Mouse (Mus musculus) ZHBTc4 (cell line): ENCODE measurements around the gene Ing5.
"Not testable (repeated sequence)": the region's sequence is repeated elsewhere in the genome, so short reads cannot be mapped to it uniquely, and the experiment has no call there.

ENCODE experiments used
- DNase-seq: peaks from one replicate; pipeline ENCODE4 v3.0.0-alpha.2; 2011; ENCODE audit warnings: low read depth, low spot score

Gene Ing5

GRCm38 (mm10) chr1:93810011-93810410 lies 6.2 kb downstream of the Ing5 start:
- DNase-seq: peak; percentile 84

GRCm38 (mm10) chr1:93811495-93812039 lies 7.8 kb downstream of the Ing5 start:
- no peak for DNase-seq

GRCm38 (mm10) chr1:93817823-93818532 lies 14.2 kb downstream of the Ing5 start:
- no peak for DNase-seq

DNA sequence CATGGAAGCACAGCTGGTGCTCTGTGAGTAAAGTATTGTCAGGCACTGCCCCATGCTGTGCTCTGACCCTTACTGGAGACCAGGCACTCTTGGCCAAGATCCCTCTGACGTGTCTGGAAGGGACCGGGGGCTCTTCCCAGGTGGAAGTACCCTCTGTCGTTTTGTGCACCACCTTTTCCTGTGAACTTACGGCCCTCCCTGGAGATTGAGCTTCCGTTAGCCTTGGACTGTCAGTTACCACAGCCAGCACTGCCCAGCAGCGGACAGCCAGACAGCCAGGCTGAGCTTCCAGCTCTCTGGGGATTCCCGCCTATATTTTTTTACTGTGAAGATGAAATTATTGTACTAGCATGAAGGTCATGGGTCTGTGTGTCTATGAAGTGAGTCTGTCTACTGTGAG lies 15.0 kb downstream of the Ing5 start:
- DNase-seq: no peak

DNA sequence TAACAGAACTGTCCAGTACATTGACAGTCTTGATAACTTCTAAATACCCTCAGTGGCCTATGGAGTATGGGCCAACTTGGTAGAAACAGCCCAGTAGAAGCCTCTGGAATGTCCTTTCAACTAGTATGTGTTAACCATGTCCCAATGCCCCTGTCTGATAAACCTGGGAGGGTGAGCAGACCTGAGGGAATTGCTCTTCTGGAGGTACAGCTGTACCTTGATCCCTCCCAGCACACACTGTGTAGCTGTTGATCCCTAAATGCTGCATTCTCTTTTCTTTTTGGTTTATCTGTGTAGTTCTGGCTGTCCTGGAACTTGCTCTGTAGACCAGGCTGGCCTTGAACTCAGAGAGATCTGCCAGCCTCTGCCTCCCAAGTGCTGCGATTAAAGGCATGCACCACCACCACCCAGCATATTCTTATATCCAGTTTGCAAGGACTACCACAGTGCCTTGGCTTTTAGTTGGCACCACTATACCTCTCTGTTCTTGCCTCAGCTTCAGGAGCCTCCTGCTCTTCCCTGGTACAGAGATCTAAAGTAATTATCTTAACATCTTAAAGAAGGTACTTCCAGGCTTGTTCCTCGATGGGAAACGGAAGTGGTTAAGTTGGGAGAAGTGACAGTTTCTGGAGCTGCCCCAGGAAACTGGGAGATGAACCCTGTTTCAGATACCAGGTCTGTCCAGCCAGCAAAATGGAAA lies 20.2 kb downstream of the Ing5 start:
- no peak for DNase-seq

GRCm38 (mm10) chr1:93824609-93825008 lies 20.8 kb downstream of the Ing5 start, which contains the start of gene D2hgdh:
TSS of gene D2hgdh (plus strand) at chr1:93824909.
- no peak for DNase-seq

DNA sequence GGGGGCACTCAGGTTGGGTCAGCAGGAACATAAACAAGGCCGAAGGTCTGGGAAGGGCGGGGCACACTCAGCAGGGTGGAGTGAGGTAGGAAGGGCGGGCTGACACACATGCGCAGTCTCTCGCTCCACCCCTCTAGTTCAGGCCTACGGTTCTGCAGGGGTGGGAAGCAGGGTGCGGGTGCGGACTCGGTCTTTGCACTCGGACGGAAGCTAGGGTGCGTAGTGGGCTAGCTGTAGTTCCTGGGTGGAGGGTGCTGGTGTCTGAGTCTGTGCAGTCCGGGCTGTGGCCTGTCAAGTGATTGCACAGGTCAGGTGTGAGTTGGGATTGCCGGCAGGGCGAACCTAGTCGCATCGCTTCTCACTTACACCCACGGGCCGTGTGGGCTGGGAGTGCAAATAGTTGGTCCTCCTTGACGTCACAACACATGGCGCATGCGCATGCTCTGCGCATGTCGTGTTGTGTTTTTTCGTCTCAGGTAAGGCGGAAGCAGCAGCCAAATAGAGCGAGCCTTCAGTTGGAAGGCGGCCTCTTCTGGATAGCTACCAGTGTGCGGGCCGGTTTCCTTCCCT lies 21.4 kb downstream of the Ing5 start:
- DNase-seq: peak; percentile 98

DNA sequence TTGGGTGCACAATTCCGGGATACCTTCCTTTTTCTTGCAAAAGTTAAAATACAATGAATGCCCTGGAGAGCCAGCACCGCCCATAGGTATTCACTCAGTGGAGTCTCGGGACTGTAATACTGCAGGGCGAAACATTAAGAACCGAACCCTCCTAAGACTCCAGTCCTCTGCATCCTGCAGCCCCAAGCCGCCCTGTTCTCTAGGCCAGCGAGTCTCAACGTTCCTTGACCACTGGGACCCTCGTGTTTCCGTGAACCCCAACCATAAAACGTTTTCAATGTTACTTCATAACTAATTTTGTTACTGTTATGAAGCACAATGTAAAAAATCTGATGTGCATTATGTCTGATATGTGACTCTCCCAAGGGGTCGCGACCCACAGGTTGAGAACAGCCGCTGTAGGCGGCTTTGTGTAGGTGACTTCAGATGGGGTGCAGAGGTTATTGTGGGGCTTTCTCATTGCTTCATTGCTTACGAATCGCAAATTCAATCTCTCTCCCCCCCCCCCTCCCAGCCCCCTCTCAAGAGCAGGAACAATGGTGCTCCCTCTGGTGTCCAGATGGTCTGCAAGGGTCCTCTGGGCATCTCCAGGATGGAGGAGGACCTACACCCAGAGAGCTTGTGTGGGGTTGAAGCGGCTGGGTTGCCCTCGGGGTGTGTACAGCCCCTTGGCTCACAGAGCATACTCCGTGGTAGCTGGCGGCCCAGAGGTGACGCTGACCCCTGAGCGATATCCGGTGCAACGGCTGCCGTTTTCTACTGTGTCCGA lies 22.2 kb downstream of the Ing5 start:
- peak; percentile 36 for DNase-seq

- DNase-seq: no peak
Observed at GRCm38 (mm10) chr1:93826540-93826835, 22.7 kb downstream of the Ing5 start.

DNA sequence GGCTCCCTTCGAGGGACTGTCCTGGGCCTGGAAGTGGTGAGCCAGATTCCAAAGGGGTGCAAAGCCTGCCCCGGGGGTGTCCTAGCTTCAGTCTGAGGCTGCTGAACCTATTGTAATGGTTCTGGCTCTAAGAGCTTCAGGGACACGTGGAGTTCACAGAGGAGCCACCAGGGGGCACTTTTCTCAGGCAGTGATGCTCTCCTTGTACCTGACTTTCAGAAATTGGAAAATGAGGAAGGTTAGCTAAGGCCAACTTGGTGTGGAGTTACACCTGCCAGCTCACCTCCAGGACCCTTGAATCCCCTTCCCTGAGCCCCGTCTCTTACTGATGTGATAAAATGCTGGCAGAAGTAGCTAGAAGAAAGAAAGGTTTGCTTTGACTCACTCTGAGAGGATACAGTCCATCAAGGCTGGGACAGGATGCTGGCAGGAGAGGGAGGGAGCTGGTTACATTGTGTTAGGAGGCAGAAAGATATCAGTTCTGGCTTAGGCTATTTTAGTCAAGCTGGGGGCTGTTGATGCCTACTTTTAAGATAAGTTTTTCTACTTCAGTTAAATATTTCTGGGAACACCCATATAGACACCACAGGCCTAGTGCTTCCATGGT lies 29.1 kb downstream of the Ing5 start:
- peak; percentile 2 for DNase-seq

GRCm38 (mm10) chr1:93834671-93835150 lies 30.9 kb downstream of the Ing5 start:
- peak; percentile 5 for DNase-seq

DNA sequence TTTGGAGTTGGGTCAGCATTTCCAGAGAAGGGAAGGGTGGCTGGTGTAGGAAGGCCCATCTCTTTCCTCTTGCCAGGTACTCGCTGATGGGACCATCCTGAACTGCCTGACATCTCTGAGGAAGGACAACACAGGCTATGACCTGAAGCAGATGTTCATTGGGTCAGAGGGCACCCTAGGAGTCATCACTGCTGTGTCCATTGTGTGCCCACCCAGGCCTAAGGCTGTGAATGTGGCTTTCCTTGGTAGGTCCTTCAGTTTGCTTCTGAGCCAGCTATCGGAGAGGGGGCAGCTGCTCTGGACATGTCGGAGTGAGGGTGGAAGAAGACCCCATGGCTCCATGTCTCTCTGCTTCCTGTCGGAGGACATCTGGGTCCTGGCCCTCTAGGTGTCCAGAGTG lies 31.4 kb downstream of the Ing5 start:
- peak; percentile 0 for DNase-seq

GRCm38 (mm10) chr1:93835876-93836531 lies 32.2 kb downstream of the Ing5 start:
- DNase-seq: peak; percentile 0

GRCm38 (mm10) chr1:93836532-93836913 lies 32.8 kb downstream of the Ing5 start:
- no peak for DNase-seq

GRCm38 (mm10) chr1:93837335-93837734 lies 33.6 kb downstream of the Ing5 start:
- peak; percentile 1 for DNase-seq

- DNase-seq: not testable (repeated sequence)
Observed at GRCm38 (mm10) chr1:93838569-93838968, 34.8 kb downstream of the Ing5 start.

- DNase-seq: not testable (repeated sequence)
Observed at GRCm38 (mm10) chr1:93845766-93846366, 42.1 kb downstream of the Ing5 start.

GRCm38 (mm10) chr1:93855790-93856189 lies 52.0 kb downstream of the Ing5 start:
- not testable (repeated sequence) for DNase-seq

DNA sequence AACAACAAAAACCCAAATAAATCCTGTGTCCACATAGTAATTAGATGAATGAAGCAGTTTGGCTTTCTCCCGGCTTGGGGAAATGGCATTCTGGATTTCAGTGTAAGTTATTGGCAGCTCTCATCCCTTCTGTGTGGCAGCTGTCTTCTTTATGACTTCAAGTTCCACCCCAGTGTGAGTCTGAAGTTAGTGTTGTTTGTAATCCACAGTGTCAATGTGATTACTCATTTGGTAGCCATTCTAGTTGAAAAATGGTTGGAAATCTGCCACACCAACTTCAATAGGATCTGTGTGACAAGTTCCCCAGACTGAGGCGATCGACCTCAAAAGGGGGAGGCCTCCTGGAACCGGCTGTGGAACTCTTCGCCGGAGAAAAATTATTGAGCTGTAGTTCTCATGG lies 53.6 kb downstream of the Ing5 start:
- DNase-seq: no peak

DNA sequence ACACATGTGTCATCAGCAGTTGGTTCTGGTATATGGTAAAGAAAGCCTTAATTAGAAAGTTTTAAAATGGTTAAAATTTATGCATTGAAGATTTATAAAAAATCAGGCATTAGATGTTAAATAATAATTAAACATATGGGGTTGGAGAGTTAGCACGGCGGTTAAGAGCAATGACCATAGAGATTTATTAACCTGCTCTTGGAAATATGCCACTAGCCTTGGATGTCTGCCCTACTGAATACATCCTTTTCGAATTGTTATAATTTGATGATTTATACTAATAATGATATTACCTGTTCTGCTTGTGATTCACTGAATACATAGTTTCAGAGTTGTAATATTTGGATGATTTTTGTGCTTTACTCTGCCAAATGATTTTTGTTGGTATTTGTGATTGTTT lies 54.2 kb downstream of the Ing5 start:
- DNase-seq: no peak
